Mouse (Mus musculus): Measurements from ENCODE around the gene Jag2.

DNA sequence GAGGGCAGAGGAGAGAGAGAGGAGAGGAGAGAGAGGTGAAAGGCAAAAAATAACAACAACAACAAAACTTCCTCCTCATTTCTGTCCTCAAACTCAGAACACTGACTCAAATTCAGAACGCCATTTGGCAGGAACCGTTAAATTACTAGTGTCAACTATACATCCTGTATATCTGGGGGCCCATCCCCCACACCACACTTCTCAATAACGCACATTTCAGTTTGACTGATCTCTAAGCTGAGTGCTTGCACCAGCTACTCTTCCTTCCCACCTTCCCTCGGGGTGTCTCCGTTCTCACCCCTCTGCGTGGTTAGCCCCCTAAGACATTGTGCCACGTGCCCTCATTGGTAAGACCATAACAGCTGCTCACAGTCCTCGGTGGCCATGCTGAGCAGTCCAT is 69.6 kb downstream of the Jag2 start:
- no peak for TF ChIP-seq CTCF (IDR thresholded peaks at IDR 0.05; ENCODE audit: low read depth, low read length)
- TF ChIP-seq POLR2A (IDR thresholded peaks at IDR 0.05; ENCODE audit: borderline replicate concordance, low read depth, low read length): no peak

Measured in bone marrow macrophage, adult 2 months (primary cell).